Mouse (Mus musculus): ENCODE results near the gene Pde4d. TPM values are rescaled to one million over a fixed set of nuclear protein-coding genes. Genes with fewer than 3 reads are reported as not detected.

Pde4d gene
- total and polyA plus RNA-seq, 3 experiments = 18.5 to 18.8 TPM; not detected in 1

DNA sequence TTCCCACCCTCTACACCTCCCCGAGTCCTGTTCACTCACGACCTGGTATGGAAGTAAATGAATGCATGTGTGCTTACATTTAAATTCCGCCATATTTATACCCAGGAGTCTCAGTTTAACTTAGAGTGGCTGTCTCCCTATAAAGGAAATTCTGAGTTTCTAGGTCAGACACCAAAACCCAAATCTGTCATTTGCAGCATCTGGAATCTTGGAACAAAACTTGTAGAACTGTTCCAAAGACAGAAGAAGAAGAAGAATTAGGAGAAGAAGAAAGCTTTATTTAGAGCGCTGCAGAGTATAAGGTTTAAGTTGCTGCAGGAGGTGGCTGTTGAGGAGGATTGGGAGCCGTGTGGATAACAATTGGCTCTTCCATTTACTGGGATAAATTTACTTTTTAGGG, 1179.5 kb downstream of the Pde4d start:
- Histone ChIP-seq H3K4me3 (ENCODE audit: control insufficient read depth in 1 of 2, insufficient read depth in 1 of 2, low read depth in 2 of 2, low read length in 2 of 2) (no peak overlapping the region), H3K27me3 (ENCODE audit: control insufficient read depth in 1 of 2, insufficient read depth in 2 of 2, low read length in 2 of 2) (no peaks in the 10 kb centered on the region), H3K9me3 (replicated peaks; ENCODE audit: insufficient read depth, low read length) (no peaks in the 10 kb centered on the region), H3K36me3 (ENCODE audit: control insufficient read depth in 1 of 2, insufficient read depth in 2 of 2, low read length in 2 of 2) (no peaks in the 10 kb centered on the region), H3K27ac (ENCODE audit: control insufficient read depth, low read depth, low read length) (no peak overlapping the region), H3K9ac (ENCODE audit: control insufficient read depth, low read depth, low read length, poor library complexity, severe bottlenecking) (no peak overlapping the region), H3K79me2 (ENCODE audit: control insufficient read depth, insufficient read depth, low read length, poor library complexity) (no peaks in the 10 kb centered on the region), H3K4me1 (ENCODE audit: control insufficient read depth in 1 of 2, insufficient read depth in 2 of 2, low read length in 2 of 2) (no peaks in the 10 kb centered on the region)
- no peak for DNase-seq (ENCODE audit: low read depth, low spot score)
- no peak for TF ChIP-seq GABPA (IDR thresholded peaks at IDR 0.05; ENCODE audit: low read depth, low read length)
- TF ChIP-seq TCF12 (IDR thresholded peaks at IDR 0.05; ENCODE audit: low read depth, low read length) = no peak

GRCm38 (mm10) chr13:109631399-109632026, 1181.8 kb downstream of the Pde4d start:
- TF ChIP-seq MAX (IDR thresholded peaks at IDR 0.05; ENCODE audit: low read length) = no peak
- TF ChIP-seq MYB (IDR thresholded peaks at IDR 0.05; ENCODE audit: low read depth, low read length) = no peak
- no peak for TF ChIP-seq KAT2A (conservative IDR thresholded peaks at IDR 0.05; ENCODE audit: low read depth, low read length)
- no peak for TF ChIP-seq ZKSCAN1 (IDR thresholded peaks at IDR 0.05; ENCODE audit: low read depth, low read length)
- TF ChIP-seq CHD2 (IDR thresholded peaks at IDR 0.05; ENCODE audit: low read length) = no peak
- TF ChIP-seq TBP (IDR thresholded peaks at IDR 0.05; ENCODE audit: low read depth, low read length) = no peak
- TF ChIP-seq USF1 (IDR thresholded peaks at IDR 0.05; ENCODE audit: low read depth, low read length) = no peak
- no peak for TF ChIP-seq GATA1 (IDR thresholded peaks at IDR 0.05; ENCODE audit: low read depth, low read length)
- TF ChIP-seq USF2 (IDR thresholded peaks at IDR 0.05; ENCODE audit: borderline replicate concordance in 1 of 2, insufficient read depth in 1 of 2, low read depth in 1 of 2, low read length in 2 of 2) = no peak
- no peak for TF ChIP-seq EP300 (IDR thresholded peaks at IDR 0.05; ENCODE audit: low read depth in 1 of 2, low read length in 2 of 2)
- no peak for TF ChIP-seq MAFK (IDR thresholded peaks at IDR 0.05; ENCODE audit: borderline replicate concordance, low read depth, low read length)
- TF ChIP-seq CTCF (IDR thresholded peaks at IDR 0.05 in 2 of 3, conservative IDR thresholded peaks at IDR 0.05 in 1 of 3; ENCODE audit: control insufficient read depth in 1 of 3, insufficient read depth in 1 of 3, low read depth in 2 of 3, low read length in 3 of 3, poor library complexity in 1 of 3, severe bottlenecking in 1 of 3) = no peak
- no peak for TF ChIP-seq POLR2AphosphoS5 (IDR thresholded peaks at IDR 0.05; ENCODE audit: borderline replicate concordance, low read depth, low read length)
- TF ChIP-seq ETS1 (IDR thresholded peaks at IDR 0.05; ENCODE audit: low read depth, low read length) = no peak
- TF ChIP-seq MYC (IDR thresholded peaks at IDR 0.05; ENCODE audit: low read depth, low read length) = no peak
- no peak for TF ChIP-seq POLR2AphosphoS2 (IDR thresholded peaks at IDR 0.05; ENCODE audit: low read length)
- TF ChIP-seq NELFE (IDR thresholded peaks at IDR 0.05; ENCODE audit: low read depth, low read length) = no peak
- Histone ChIP-seq H3K36me3 (ENCODE audit: control insufficient read depth in 1 of 2, insufficient read depth in 2 of 2, low read length in 2 of 2) (peaks cover 0 to 2% of the 10 kb centered on the region in 2 experiments; a peak in 1 of 4 replicates), H3K27ac (ENCODE audit: control insufficient read depth, low read depth, low read length) (no peak overlapping the region), H3K27me3 (ENCODE audit: control insufficient read depth in 1 of 2, insufficient read depth in 2 of 2, low read length in 2 of 2) (no peaks in the 10 kb centered on the region), H3K79me2 (ENCODE audit: control insufficient read depth, insufficient read depth, low read length, poor library complexity) (no peaks in the 10 kb centered on the region), H3K4me3 (ENCODE audit: control insufficient read depth in 1 of 2, insufficient read depth in 1 of 2, low read depth in 2 of 2, low read length in 2 of 2) (no peak overlapping the region), H3K9me3 (replicated peaks; ENCODE audit: insufficient read depth, low read length) (no peaks in the 10 kb centered on the region), H3K4me1 (ENCODE audit: control insufficient read depth in 1 of 2, insufficient read depth in 2 of 2, low read length in 2 of 2) (peaks cover 0 to 10% of the 10 kb centered on the region in 2 experiments; a peak in 2 of 4 replicates), H3K9ac (ENCODE audit: control insufficient read depth, low read depth, low read length, poor library complexity, severe bottlenecking) (no peak overlapping the region)
- DNase-seq (ENCODE audit: low read depth, low spot score) = no peak

Data from MEL (cell line).